Mouse (Mus musculus) myocyte (in vitro differentiated cells): ENCODE results near the gene Chmp5. TPM values are rescaled to one million over a fixed set of nuclear protein-coding genes. Genes with fewer than 3 reads are reported as not detected.

Experiments
- H3K27me3 ChIP-seq: one replicate; pipeline ENCODE4 v1.6.1; 2011; ENCODE audit not compliant: control insufficient read depth, insufficient read depth, insufficient read length
- H3K36me3 ChIP-seq: one replicate; pipeline ENCODE4 v1.6.1; 2011; ENCODE audit not compliant: control insufficient read depth, insufficient read depth
- H3K4me2 ChIP-seq: one replicate; pipeline ENCODE4 v1.6.1; 2011; ENCODE audit warnings: low read depth, control low read depth
- H3K4me3 ChIP-seq: one replicate; pipeline ENCODE4 v1.5.1; 2011; ENCODE audit warnings: mild to moderate bottlenecking, control low read depth, moderate library complexity
- H3K79me2 ChIP-seq: one replicate; pipeline ENCODE4 v1.6.1; 2011; ENCODE audit not compliant: control insufficient read depth, insufficient read depth
- H3ac ChIP-seq: one replicate; pipeline ENCODE4 v1.6.1; 2011; ENCODE audit not compliant: control insufficient read depth, insufficient read length
- CEBPB ChIP-seq: IDR thresholded peaks from 2 replicates; pipeline ENCODE4 v1.6.1; 2011; ENCODE audit warnings: mild to moderate bottlenecking, moderate library complexity; ENCODE audit not compliant: poor library complexity, insufficient read depth, severe bottlenecking
- E2F4 ChIP-seq: IDR thresholded peaks from one replicate; pipeline ENCODE4 v1.6.1; 2011; ENCODE audit warnings: mild to moderate bottlenecking, control low read depth, moderate library complexity; ENCODE audit not compliant: insufficient read depth
- MAX ChIP-seq: IDR thresholded peaks from one replicate; pipeline ENCODE4 v1.6.1; 2011; ENCODE audit warnings: low read depth, mild to moderate bottlenecking, control low read depth
- MYOD1 ChIP-seq, 3 experiments: IDR thresholded peaks; one replicate each; pipeline ENCODE4 v1.6.1; 2011; ENCODE audit warnings: control low read depth in 2 of 3, low read depth in 2 of 3, mild to moderate bottlenecking in 2 of 3, moderate library complexity in 1 of 3; ENCODE audit not compliant: insufficient read length in 2 of 3, control insufficient read depth in 1 of 3
- MYOG ChIP-seq, 3 experiments: IDR thresholded peaks; one replicate each; pipeline ENCODE4 v1.6.1; 2011; ENCODE audit warnings: control low read depth in 2 of 3, low read depth in 2 of 3, mild to moderate bottlenecking in 2 of 3; ENCODE audit not compliant: insufficient read length in 2 of 3, control insufficient read depth in 1 of 3, insufficient read depth in 1 of 3
- POLR2A ChIP-seq: IDR thresholded peaks from one replicate; pipeline ENCODE4 v1.6.1; 2011; ENCODE audit warnings: low read depth, mild to moderate bottlenecking, control low read depth, moderate library complexity; ENCODE audit not compliant: insufficient read length
- POLR2AphosphoS2 ChIP-seq: IDR thresholded peaks from one replicate; pipeline ENCODE4 v1.6.1; 2011; ENCODE audit warnings: low read depth, control low read depth; ENCODE audit not compliant: insufficient read length
- REST ChIP-seq: IDR thresholded peaks from one replicate; pipeline ENCODE4 v1.6.1; 2011; ENCODE audit warnings: mild to moderate bottlenecking, control low read depth, moderate library complexity; ENCODE audit not compliant: insufficient read depth, insufficient read length
- SRF ChIP-seq: IDR thresholded peaks from one replicate; pipeline ENCODE4 v1.6.1; 2011; ENCODE audit warnings: low read depth; ENCODE audit not compliant: control insufficient read depth, insufficient read length
- TCF12 ChIP-seq: IDR thresholded peaks from one replicate; pipeline ENCODE4 v1.6.1; 2011; ENCODE audit warnings: mild to moderate bottlenecking, control low read depth; ENCODE audit not compliant: poor library complexity, insufficient read depth, severe bottlenecking
- TCF3 ChIP-seq: IDR thresholded peaks from one replicate; pipeline ENCODE4 v1.6.1; 2011; ENCODE audit warnings: low read depth, control low read depth; ENCODE audit not compliant: insufficient read length
- USF1 ChIP-seq: IDR thresholded peaks from one replicate; pipeline ENCODE4 v1.6.1; 2011; ENCODE audit warnings: low read depth, mild to moderate bottlenecking, control low read depth, moderate library complexity
- polyA plus RNA-seq: library from polyadenylated mRNA; unstranded; fragments of >200 nt; fragmentation: generic; extraction: Trizol; gene quantifications from one replicate; pipeline ENCODE4 v1.2.1, GENCODE M21; 2012; ENCODE audit warnings: missing spikeins

The Chmp5 gene
- polyA plus RNA-seq, 1 experiment: 62.2 TPM

DNA sequence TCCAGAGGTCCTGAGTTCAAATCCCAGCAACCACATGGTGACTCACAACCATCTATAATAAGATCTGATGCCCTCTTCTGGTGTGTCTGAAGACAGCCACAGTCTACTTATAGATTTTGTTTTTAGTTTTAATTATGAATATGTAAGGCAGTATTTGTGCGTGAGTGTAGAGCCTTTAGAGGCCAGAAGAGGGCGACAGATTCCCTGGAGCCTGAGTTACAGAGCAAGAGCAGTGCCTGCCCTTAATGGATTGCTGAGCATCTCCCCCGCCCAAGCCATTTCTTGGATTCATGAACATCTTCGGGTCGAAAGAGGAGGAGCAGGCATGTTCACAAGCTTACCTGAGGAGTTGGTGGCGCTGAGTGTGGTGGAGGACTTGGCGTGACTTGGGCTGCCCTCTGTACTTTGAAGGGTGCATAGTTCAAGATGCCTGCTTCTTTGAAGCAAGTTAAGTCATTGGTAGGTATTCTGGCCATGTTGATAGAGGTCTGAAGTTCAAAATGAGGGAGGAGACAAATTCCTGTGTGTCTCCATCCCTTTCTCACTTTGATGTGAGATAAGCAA lies 31.5 kb upstream of the Chmp5 start:
- Histone ChIP-seq H3K4me3 (no peak overlapping the region), H3K36me3 (no peaks in the 10 kb centered on the region), H3ac (no peak overlapping the region), H3K79me2 (no peaks in the 10 kb centered on the region), H3K4me2 (no peak overlapping the region), H3K27me3 (no peaks in the 10 kb centered on the region)
- TF ChIP-seq POLR2A: no peak
- no peak for TF ChIP-seq SRF
- TF ChIP-seq TCF3: no peak
- TF ChIP-seq CEBPB: no peak
- no peak for TF ChIP-seq TCF12
- TF ChIP-seq MAX: no peak
- no peak for TF ChIP-seq E2F4
- no peak for TF ChIP-seq POLR2AphosphoS2
- TF ChIP-seq MYOG (IDR thresholded peaks at IDR 0.05; ENCODE audit: control insufficient read depth in 1 of 3, insufficient read depth in 1 of 3, insufficient read length in 2 of 3, low read depth in 2 of 3): no peak
- TF ChIP-seq USF1: no peak
- no peak for TF ChIP-seq MYOD1 (IDR thresholded peaks at IDR 0.05; ENCODE audit: control insufficient read depth in 1 of 3, insufficient read length in 2 of 3, low read depth in 2 of 3)

GRCm38 (mm10) chr4:40919785-40920184 lies 28.4 kb upstream of the Chmp5 start, which contains the start of gene Spink4:
Spink4 (plus strand) TSS chr4:40920052.
- Histone ChIP-seq H3K27me3 (peaks cover 4% of the 10 kb centered on the region), H3K4me2 (peak within 1 kb of the TSS; percentile 31), H3K79me2 (no peaks in the 10 kb centered on the region), H3ac (no peak within 1 kb of the TSS), H3K4me3 (no peak within 1 kb of the TSS), H3K36me3 (no peaks in the 10 kb centered on the region)
- TF ChIP-seq TCF3 (no peak), POLR2AphosphoS2 (no peak), SRF (no peak), MYOG (IDR thresholded peaks at IDR 0.05; ENCODE audit: control insufficient read depth in 1 of 3, insufficient read depth in 1 of 3, insufficient read length in 2 of 3, low read depth in 2 of 3) (peak in 2 of 3 experiments; percentile 28 to 63), CEBPB (no peak), MYOD1 (IDR thresholded peaks at IDR 0.05; ENCODE audit: control insufficient read depth in 1 of 3, insufficient read length in 2 of 3, low read depth in 2 of 3) (peak in 1 of 3 experiments; percentile 73), USF1 (no peak), TCF12 (peak; percentile 7), POLR2A (no peak), MAX (no peak), E2F4 (no peak), REST (no peak)

DNA sequence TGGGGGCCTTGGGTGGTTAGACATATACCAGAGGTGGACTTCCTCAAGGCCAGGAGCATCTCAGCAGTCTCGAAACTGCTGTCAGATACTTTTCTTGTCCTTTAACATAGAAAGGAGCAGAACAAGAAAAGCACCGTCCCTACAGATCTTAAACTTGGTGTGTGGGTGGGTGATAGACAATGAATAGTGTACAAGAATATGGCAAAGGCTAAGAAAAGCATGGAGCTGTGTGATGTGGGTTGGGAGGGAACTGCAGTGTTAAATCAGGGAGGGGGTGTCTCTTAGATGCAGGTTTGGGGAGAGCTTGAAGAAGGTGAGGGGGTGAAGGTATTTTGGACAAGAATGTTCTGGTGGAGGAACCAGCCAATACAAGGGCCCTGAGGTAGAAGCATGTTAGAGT lies 27.6 kb upstream of the Chmp5 start:
- H3K4me2 ChIP-seq: peak overlapping the region; percentile 31
- no peak overlapping the region for H3K4me3 ChIP-seq
- H3K36me3 ChIP-seq: no peaks in the 10 kb centered on the region

GRCm38 (mm10) chr4:40921288-40921687 lies 26.9 kb upstream of the Chmp5 start:
- Histone ChIP-seq H3K36me3 (no peaks in the 10 kb centered on the region), H3ac (no peak overlapping the region), H3K79me2 (no peaks in the 10 kb centered on the region), H3K4me3 (no peak overlapping the region), H3K27me3 (peaks cover 4% of the 10 kb centered on the region), H3K4me2 (peak overlapping the region; percentile 31)
- no peak for TF ChIP-seq USF1
- TF ChIP-seq REST: no peak
- no peak for TF ChIP-seq TCF3
- no peak for TF ChIP-seq SRF
- TF ChIP-seq MYOG (IDR thresholded peaks at IDR 0.05; ENCODE audit: control insufficient read depth in 1 of 3, insufficient read depth in 1 of 3, insufficient read length in 2 of 3, low read depth in 2 of 3): no peak
- no peak for TF ChIP-seq MYOD1 (IDR thresholded peaks at IDR 0.05; ENCODE audit: control insufficient read depth in 1 of 3, insufficient read length in 2 of 3, low read depth in 2 of 3)
- TF ChIP-seq POLR2A: no peak
- no peak for TF ChIP-seq E2F4
- TF ChIP-seq CEBPB: no peak
- TF ChIP-seq POLR2AphosphoS2: no peak
- TF ChIP-seq MAX: no peak
- TF ChIP-seq TCF12: no peak

More for the DNA sequence above, 27.6 kb upstream of the Chmp5 start:
- Histone ChIP-seq H3K27me3 (peaks cover 4% of the 10 kb centered on the region), H3ac (no peak overlapping the region), H3K79me2 (no peaks in the 10 kb centered on the region)
- TF ChIP-seq MYOG (IDR thresholded peaks at IDR 0.05; ENCODE audit: control insufficient read depth in 1 of 3, insufficient read depth in 1 of 3, insufficient read length in 2 of 3, low read depth in 2 of 3) (no peak), TCF12 (no peak), TCF3 (no peak), MYOD1 (IDR thresholded peaks at IDR 0.05; ENCODE audit: control insufficient read depth in 1 of 3, insufficient read length in 2 of 3, low read depth in 2 of 3) (no peak), POLR2A (no peak), REST (no peak), E2F4 (no peak), USF1 (no peak), MAX (no peak)
